Mouse (Mus musculus) frontal cortex, adult (tissue): ENCODE data around the gene Sirpa.

Source experiments
- ATAC-seq: cut with Nextera tagmentation; 2 replicates; pipeline ENCODE4 v1.9.2; 2017; ENCODE audit warnings: mild to moderate bottlenecking, moderate library complexity, mixed read lengths; ENCODE audit not compliant: low TSS enrichment

Gene Sirpa

GRCm38 (mm10) chr2:129633077-129633732 lies 40.6 kb downstream of the Sirpa start:
- peak; percentile 76 for ATAC-seq

GRCm38 (mm10) chr2:129633982-129634381 lies 41.3 kb downstream of the Sirpa start:
- ATAC-seq, result no peak

GRCm38 (mm10) chr2:129652616-129653015 lies 60.0 kb downstream of the Sirpa start:
- no peak for ATAC-seq

- no peak for ATAC-seq
Measured at GRCm38 (mm10) chr2:129653632-129654031, 61.0 kb downstream of the Sirpa start.

GRCm38 (mm10) chr2:129654233-129654950 lies 61.8 kb downstream of the Sirpa start:
- ATAC-seq, result peak; percentile 60; the same call in 1 of the 2 replicates

- peak; percentile 86 for ATAC-seq
Measured at GRCm38 (mm10) chr2:129655033-129655432, 62.4 kb downstream of the Sirpa start.

- no peak for ATAC-seq
Measured at GRCm38 (mm10) chr2:129658796-129659195, 66.2 kb downstream of the Sirpa start.

- no peak for ATAC-seq
Measured at GRCm38 (mm10) chr2:129660020-129660419, 67.4 kb downstream of the Sirpa start.

GRCm38 (mm10) chr2:129662484-129662883 lies 69.8 kb downstream of the Sirpa start:
- no peak for ATAC-seq

- ATAC-seq, result no peak
Measured at GRCm38 (mm10) chr2:129671911-129672310, 79.3 kb downstream of the Sirpa start.

- ATAC-seq, result peak; percentile 93
Measured at GRCm38 (mm10) chr2:129674935-129675634, 82.5 kb downstream of the Sirpa start.

- ATAC-seq, result no peak
Measured at GRCm38 (mm10) chr2:129677664-129678063, 85.0 kb downstream of the Sirpa start.

GRCm38 (mm10) chr2:129679066-129679465 lies 86.4 kb downstream of the Sirpa start:
- no peak for ATAC-seq

GRCm38 (mm10) chr2:129680236-129680635 lies 87.6 kb downstream of the Sirpa start:
- ATAC-seq, result no peak
